Mouse (Mus musculus) hematopoietic multipotent progenitor cell, adult 10-12 weeks (in vitro differentiated cells): ENCODE measurements around the gene Cep128. TPM values are rescaled to one million over a fixed set of nuclear protein-coding genes. Genes with fewer than 3 reads are reported as not detected.

Experiments
- polyA plus RNA-seq: library from polyadenylated mRNA; stranded (reverse); fragments of >175 nt; gene quantifications from 2 replicates; pipeline ENCODE4 v1.2.3, GENCODE M21; 2012; ENCODE audit warnings: low replicate concordance

Cep128 gene
- 1.9 and 3.0 TPM in 2 replicates for polyA plus RNA-seq

DNA sequence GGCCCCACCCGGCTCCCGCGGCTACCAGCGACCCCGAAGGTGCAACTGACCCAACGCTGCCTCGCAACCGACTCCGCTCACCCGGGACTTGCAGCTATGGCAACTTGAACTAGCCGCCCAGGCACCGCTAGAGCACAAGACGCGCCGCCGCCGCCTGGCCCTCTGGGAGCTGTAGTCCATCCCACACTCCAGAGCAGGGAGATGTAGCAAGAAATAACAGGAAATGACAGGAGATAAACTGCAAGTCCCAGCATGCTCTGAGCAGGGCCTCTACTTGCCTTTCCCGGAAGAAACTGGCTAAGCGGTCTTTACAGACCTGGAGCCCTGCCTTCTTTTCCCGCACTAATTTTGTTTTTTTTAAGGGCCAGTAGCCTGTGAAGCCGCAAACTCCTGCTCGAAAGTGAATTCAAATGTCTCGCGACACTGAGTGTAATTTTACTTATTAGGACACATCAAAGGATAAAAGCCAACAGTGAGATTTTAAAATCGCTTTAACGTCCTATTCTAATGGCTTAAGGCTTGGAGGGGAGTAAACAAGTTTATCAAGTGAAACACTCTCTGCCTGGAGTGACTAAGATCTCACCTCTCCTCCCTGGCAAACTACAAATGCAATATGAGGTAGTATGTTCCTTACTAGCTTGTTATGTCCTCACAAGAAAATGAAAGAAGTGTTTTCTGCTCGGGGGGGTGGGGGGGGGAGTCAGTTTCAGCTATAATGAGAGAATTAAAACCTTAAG, at the start of gene Cep128, which contains the start of gene Tshr:
Cep128 (minus strand) TSS at position 129 of the 737 bp plus-strand sequence.
Tshr (plus strand) TSS at position 283 of the 737 bp plus-strand sequence.

Other genes starting within 250 kb of the Cep128 start
- not detected in 2 replicates for gene Tshr, start 154 bp upstream of the Cep128 start, polyA plus RNA-seq
- 7.4 and 12.4 TPM in 2 replicates for gene Gtf2a1, start 206.1 kb upstream of the Cep128 start, polyA plus RNA-seq